Mouse (Mus musculus): ENCODE results near the gene Olfr798. TPM values are rescaled to one million over a fixed set of nuclear protein-coding genes. Genes with fewer than 3 reads are reported as not detected.

The Olfr798 gene
- polyA plus RNA-seq, 1 experiment from 2014 or later = not detected

Small RNA genes within 50 kb of the gene (microRNA-seq; reads per million reads assigned to microRNA genes)
- gene Gm23252 (ENCODE audit: borderline number of aligned reads) = not detected

Other genes starting within 250 kb of the Olfr798 start
- 0.14 TPM in 1 of 2 replicates, not detected in the other for gene Olfr784, start 243.9 kb downstream of the Olfr798 start, polyA plus RNA-seq (2014; fragmentation: Nextera tagmentation; extraction: Ambion mirVana)
- gene Olfr785, start 222.5 kb downstream of the Olfr798 start, polyA plus RNA-seq (2014; fragmentation: Nextera tagmentation; extraction: Ambion mirVana) = not detected in 2 replicates
- gene Olfr786, start 200.6 kb downstream of the Olfr798 start, polyA plus RNA-seq (2014; fragmentation: Nextera tagmentation; extraction: Ambion mirVana) = not detected in 2 replicates
- not detected in 2 replicates for gene Olfr787, start 166.1 kb downstream of the Olfr798 start, polyA plus RNA-seq (2014; fragmentation: Nextera tagmentation; extraction: Ambion mirVana)
- not detected in 2 replicates for gene Olfr788, start 156.9 kb downstream of the Olfr798 start, polyA plus RNA-seq (2014; fragmentation: Nextera tagmentation; extraction: Ambion mirVana)
- not detected in 2 replicates for gene Olfr789, start 143.2 kb downstream of the Olfr798 start, polyA plus RNA-seq (2014; fragmentation: Nextera tagmentation; extraction: Ambion mirVana)
- not detected in 2 replicates for gene Olfr790, start 129.4 kb downstream of the Olfr798 start, polyA plus RNA-seq (2014; fragmentation: Nextera tagmentation; extraction: Ambion mirVana)
- gene Olfr791, start 106.1 kb downstream of the Olfr798 start, polyA plus RNA-seq (2014; fragmentation: Nextera tagmentation; extraction: Ambion mirVana) = not detected in 2 replicates
- not detected in 2 replicates for gene Olfr792, start 88.8 kb downstream of the Olfr798 start, polyA plus RNA-seq (2014; fragmentation: Nextera tagmentation; extraction: Ambion mirVana)
- gene Olfr794, start 60.3 kb downstream of the Olfr798 start, polyA plus RNA-seq (2014; fragmentation: Nextera tagmentation; extraction: Ambion mirVana) = not detected in 2 replicates
- not detected in 2 replicates for gene Olfr796, start 15.4 kb downstream of the Olfr798 start, polyA plus RNA-seq (2014; fragmentation: Nextera tagmentation; extraction: Ambion mirVana)
- not detected in 2 replicates for gene Olfr799, start 9.6 kb upstream of the Olfr798 start, polyA plus RNA-seq (2014; fragmentation: Nextera tagmentation; extraction: Ambion mirVana)
- not detected in 2 replicates for gene Olfr800, start 29.8 kb upstream of the Olfr798 start, polyA plus RNA-seq (2014; fragmentation: Nextera tagmentation; extraction: Ambion mirVana)
- gene Olfr801, start 45.9 kb upstream of the Olfr798 start, polyA plus RNA-seq (2014; fragmentation: Nextera tagmentation; extraction: Ambion mirVana) = not detected in 2 replicates
- not detected in 2 replicates for gene Olfr802, start 60.2 kb upstream of the Olfr798 start, polyA plus RNA-seq (2014; fragmentation: Nextera tagmentation; extraction: Ambion mirVana)
- not detected in 2 replicates for gene Olfr803, start 66.4 kb upstream of the Olfr798 start, polyA plus RNA-seq (2014; fragmentation: Nextera tagmentation; extraction: Ambion mirVana)
- not detected in 2 replicates for gene Olfr804, start 75.3 kb upstream of the Olfr798 start, polyA plus RNA-seq (2014; fragmentation: Nextera tagmentation; extraction: Ambion mirVana)
- not detected in 2 replicates for gene Olfr805, start 101.4 kb upstream of the Olfr798 start, polyA plus RNA-seq (2014; fragmentation: Nextera tagmentation; extraction: Ambion mirVana)
- not detected in 2 replicates for gene Olfr806, start 114.0 kb upstream of the Olfr798 start, polyA plus RNA-seq (2014; fragmentation: Nextera tagmentation; extraction: Ambion mirVana)
- gene Olfr807, start 129.9 kb upstream of the Olfr798 start, polyA plus RNA-seq (2014; fragmentation: Nextera tagmentation; extraction: Ambion mirVana) = not detected in 2 replicates
- not detected in 2 replicates for gene Olfr808, start 137.5 kb upstream of the Olfr798 start, polyA plus RNA-seq (2014; fragmentation: Nextera tagmentation; extraction: Ambion mirVana)
- gene Olfr809, start 146.7 kb upstream of the Olfr798 start, polyA plus RNA-seq (2014; fragmentation: Nextera tagmentation; extraction: Ambion mirVana) = not detected in 2 replicates
- gene Olfr810, start 167.0 kb upstream of the Olfr798 start, polyA plus RNA-seq (2014; fragmentation: Nextera tagmentation; extraction: Ambion mirVana) = 0.07 and 0.22 TPM in 2 replicates
- not detected in 2 replicates for gene Olfr811, start 176.5 kb upstream of the Olfr798 start, polyA plus RNA-seq (2014; fragmentation: Nextera tagmentation; extraction: Ambion mirVana)
- gene Olfr812, start 218.2 kb upstream of the Olfr798 start, polyA plus RNA-seq (2014; fragmentation: Nextera tagmentation; extraction: Ambion mirVana) = 0.16 and 0.21 TPM in 2 replicates
- gene Olfr813, start 227.4 kb upstream of the Olfr798 start, polyA plus RNA-seq (2014; fragmentation: Nextera tagmentation; extraction: Ambion mirVana) = not detected in 2 replicates

All from embryonic facial prominence, embryonic 14.5 days (tissue).